Mouse (Mus musculus): Measurements from ENCODE around the gene Rab38.

The Rab38 gene

DNA sequence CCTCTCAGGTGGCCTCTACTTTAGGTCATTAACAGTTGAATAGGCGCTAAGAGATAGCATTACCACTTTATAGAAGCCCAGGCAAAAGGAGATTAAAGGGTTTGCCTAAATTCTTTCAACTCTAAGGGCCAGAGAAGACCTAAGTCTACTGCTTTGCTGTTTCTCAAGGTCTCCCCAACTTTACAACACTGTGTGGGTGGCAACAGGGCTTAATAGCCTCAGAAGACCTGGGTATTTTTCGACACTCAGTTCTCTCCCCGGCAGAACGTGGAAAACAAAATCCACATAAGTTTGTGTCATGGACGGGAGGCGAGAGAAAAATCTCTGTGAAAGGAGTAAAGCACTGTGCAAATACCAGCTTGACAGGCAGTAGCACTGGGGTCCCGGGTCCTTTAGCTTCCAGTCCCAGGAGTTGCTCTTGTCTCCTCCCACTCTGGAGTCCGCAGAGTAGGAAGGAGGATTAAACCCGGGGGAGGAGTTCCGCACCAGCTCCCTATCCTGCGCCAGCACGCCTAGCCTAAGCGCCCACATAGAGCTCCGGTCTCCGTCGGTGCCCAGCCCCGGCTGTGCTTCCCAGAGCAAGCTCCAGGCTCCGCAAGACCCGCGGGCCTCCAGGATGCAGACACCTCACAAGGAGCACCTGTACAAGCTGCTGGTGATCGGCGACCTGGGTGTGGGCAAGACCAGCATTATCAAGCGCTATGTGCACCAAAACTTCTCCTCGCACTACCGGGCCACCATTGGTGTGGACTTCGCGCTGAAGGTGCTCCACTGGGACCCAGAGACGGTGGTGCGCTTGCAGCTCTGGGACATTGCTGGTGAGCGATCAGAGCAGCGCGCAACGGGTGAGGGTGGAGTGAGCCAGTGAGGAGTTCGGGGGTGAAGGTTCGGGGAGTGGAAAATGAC, at the start of gene Rab38:
Rab38 (plus strand) TSS at position 488 of the 906 bp plus-strand sequence.
- peak; percentile 44 for DNase-seq (ENCODE audit: low read depth, low spot score)

GRCm38 (mm10) chr7:88394568-88394967, 35.5 kb upstream of the Rab38 start:
- DNase-seq (ENCODE audit: low read depth, low spot score), result no peak

- DNase-seq (ENCODE audit: low read depth, low spot score), result no peak
These were observed 34.3 kb upstream of the Rab38 start for GRCm38 (mm10) chr7:88395745-88396144.

DNA sequence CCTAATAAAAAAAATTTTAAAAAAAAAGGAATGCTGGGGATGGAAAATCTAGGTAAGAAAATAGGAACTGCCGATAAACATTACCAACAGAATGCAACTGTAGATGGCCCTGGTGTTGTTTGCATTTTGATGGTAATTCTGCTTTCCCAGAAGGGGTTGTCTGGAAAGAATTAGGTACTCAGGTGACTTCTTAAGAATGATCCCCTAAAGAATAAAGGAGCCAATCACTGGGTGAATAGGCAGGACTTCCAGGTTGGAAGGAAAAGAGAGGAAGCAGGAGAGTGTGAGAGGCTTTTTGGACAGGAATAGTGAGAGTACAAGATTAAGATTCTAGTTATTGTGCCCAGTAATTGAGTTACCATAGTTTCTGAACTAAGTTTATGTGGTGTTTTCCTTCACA, 24.8 kb upstream of the Rab38 start:
- DNase-seq (ENCODE audit: low read depth, low spot score), result no peak

DNA sequence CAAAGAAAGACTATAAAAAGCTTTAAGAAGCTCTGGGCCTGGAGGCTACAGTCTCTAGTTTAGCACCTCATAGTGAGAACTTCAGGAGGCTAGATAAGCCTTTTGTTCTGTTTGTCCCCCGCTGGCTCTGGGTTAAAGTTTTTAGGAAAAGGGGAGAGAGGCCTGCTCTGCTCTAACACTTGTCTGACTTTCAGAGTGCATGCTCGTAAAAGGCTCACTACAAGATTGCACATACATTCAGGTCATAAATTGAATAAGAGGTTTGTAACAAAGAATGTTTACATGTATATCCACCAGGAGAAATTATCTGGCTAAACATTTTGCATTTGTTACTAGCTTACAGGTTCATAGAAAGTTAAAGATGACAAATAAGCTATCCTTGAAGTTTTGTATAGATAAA, 23.6 kb upstream of the Rab38 start:
- no peak for DNase-seq (ENCODE audit: low read depth, low spot score)

DNA sequence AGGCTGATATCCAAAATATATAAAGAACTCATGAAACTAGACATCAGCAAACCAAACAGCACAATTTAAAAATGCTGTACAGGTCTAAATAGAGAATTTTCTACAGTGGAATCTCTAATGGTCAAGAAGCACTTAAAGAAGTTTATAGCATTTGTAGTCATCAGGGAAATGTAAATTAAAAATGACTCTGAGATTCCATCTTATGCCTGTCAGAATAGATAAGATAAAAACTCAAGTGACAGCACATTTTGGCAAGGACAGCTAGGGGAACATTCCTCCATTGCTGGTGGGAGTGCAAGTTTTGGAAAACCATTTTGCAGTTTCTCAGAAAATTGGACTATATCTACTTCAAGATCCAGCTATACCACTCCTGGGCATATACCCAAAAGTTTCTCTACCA, 8.3 kb upstream of the Rab38 start:
- no peak for DNase-seq (ENCODE audit: low read depth, low spot score)

DNA sequence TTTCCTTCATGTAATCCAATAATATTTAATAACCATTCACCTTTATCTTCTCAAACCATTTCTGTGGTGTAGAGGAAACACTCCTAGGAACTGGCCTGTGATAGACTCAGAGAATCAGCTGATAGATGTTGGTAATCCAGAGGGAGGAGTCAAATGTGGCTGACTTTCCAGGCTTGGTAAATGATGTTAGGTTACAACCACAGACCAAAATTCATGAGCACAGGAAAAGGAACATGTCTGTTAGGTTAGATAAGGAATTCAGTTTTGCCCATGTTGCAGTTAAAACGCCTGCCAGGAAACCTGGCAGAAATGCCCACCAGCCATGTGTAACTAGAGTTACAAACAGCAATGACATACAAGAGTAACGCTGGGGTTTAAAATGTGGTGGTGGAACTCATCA, 6.2 kb upstream of the Rab38 start:
- no peak for DNase-seq (ENCODE audit: low read depth, low spot score)

GRCm38 (mm10) chr7:88425744-88426143, 4.3 kb upstream of the Rab38 start:
- no peak for DNase-seq (ENCODE audit: low read depth, low spot score)

GRCm38 (mm10) chr7:88427484-88427883, 2.6 kb upstream of the Rab38 start:
- no peak for DNase-seq (ENCODE audit: low read depth, low spot score)

DNA sequence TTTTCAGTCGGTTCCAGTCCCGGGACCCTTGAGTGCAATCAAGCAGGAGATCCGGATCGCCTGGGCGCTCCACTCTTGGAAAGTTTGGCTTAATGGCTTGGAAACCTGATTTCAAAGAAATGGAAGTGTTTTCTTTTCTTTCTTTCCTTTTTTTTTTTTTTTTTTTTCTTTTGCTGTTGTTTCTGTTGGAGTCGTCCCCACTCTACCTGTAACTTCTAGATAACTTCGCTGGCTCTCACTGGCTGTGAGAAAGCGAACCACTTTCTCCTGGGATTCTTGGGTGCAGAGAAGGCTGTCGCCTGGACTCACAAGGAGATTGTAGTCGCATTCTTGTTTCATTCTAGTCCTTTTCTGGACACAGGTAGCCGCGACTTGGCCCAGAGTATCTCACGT, 615 bp downstream of the Rab38 start:
- no peak for DNase-seq (ENCODE audit: low read depth, low spot score)

DNA sequence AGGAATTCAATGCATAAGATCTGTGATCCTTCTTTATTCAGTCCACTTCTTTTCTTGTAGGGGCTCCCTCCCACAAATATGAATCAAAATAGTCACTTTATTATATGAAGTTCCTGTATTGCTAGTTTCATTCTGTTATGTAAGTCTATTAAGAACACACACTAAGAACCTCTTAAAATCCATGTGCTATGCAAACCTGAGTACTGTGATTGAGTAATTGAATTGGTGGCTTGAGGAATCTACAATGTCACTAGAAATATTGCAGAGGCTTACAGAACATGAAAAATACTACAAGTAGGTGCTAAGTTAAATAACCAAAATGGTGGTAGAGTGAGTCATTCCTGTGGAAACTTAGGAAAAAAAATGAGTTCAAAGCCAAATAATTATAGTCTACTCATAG, 10.2 kb downstream of the Rab38 start:
- DNase-seq (ENCODE audit: low read depth, low spot score), result no peak

DNA sequence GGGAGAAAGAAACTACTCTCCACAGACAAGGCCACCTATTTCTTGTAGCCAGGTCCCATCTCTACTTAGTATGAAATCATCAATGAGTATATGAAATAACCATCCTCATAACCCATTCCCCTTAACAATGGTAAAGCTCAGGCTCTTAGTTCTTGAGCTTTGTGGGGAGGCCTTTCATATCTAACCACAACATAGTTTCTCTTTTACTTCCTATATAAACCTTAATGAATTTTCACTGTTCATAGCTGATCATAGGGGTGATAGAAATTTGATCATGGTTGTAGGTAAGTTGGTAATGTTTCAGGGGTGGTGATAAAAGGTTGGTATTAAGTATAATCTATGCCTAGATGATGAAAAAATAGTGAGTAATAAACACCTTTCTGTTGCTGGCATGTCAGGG, 12.6 kb downstream of the Rab38 start:
- DNase-seq (ENCODE audit: low read depth, low spot score), result no peak

GRCm38 (mm10) chr7:88443435-88443834, 13.4 kb downstream of the Rab38 start:
- DNase-seq (ENCODE audit: low read depth, low spot score), result no peak

GRCm38 (mm10) chr7:88445320-88445903, 15.3 kb downstream of the Rab38 start:
- no peak for DNase-seq (ENCODE audit: low read depth, low spot score)

DNA sequence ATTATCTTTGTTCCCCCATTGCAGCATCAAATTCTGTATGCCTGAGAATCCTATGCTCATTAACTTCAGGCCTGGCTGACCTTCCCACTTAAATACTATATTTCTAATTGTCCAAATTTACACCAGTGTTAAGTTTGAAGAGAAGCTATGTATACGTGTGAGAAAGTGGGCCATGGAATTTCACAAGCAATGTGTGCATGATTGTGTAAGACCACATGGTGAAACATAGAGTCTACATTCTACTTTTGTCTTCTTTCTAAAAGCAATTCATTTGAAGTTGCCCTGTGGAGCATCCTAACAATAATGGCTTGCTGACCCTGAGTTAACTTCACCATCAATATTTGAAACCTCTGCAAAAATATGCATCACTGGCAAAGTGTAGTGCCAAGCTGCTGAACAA, 23.2 kb downstream of the Rab38 start:
- no peak for DNase-seq (ENCODE audit: low read depth, low spot score)

GRCm38 (mm10) chr7:88457827-88458226, 27.8 kb downstream of the Rab38 start:
- no peak for DNase-seq (ENCODE audit: low read depth, low spot score)

- DNase-seq (ENCODE audit: low read depth, low spot score), result peak; percentile 6
These were observed 37.7 kb downstream of the Rab38 start for GRCm38 (mm10) chr7:88467754-88468153.

- DNase-seq (ENCODE audit: low read depth, low spot score), result no peak
These were observed 52.1 kb downstream of the Rab38 start for GRCm38 (mm10) chr7:88482110-88482619.

DNA sequence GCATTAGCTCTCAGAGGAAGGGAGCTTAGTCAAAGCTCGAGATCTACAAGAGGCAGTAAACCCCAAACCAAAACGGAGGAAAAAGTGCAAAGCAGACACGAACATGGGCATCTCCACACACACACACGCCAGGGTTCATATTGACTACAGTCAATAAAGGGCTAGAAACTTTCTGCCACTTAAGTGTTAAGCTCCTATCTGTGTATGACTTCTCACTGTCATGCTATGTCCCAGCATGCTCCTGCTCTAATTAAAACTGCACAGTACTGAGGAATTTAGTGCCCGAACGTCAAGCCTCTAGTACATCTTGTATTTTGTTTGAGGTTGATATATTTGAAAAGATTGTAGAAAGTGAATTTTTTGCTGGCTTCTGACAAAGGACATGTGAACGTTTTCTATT, 52.6 kb downstream of the Rab38 start:
- DNase-seq (ENCODE audit: low read depth, low spot score), result no peak

DNA sequence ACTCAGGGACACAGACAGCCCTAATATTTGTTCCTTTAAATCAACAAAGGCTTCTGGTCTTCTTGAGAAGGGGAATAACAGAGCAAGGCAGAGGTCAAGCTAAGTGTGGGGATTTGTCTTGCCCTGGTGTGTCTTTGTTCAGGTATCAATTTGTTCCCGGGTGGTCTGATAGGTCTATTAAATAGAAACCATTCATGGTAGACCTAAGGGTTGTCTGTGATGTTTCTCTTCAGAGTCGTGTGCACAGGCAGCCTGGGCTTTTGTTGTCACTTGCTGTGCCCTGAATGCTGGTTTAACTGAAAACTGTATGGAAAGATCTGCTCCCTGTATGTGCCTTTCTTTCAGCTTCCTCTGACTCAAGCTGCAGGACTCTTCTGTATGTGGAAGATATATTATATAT, 60.9 kb downstream of the Rab38 start:
- DNase-seq (ENCODE audit: low read depth, low spot score), result no peak

DNA sequence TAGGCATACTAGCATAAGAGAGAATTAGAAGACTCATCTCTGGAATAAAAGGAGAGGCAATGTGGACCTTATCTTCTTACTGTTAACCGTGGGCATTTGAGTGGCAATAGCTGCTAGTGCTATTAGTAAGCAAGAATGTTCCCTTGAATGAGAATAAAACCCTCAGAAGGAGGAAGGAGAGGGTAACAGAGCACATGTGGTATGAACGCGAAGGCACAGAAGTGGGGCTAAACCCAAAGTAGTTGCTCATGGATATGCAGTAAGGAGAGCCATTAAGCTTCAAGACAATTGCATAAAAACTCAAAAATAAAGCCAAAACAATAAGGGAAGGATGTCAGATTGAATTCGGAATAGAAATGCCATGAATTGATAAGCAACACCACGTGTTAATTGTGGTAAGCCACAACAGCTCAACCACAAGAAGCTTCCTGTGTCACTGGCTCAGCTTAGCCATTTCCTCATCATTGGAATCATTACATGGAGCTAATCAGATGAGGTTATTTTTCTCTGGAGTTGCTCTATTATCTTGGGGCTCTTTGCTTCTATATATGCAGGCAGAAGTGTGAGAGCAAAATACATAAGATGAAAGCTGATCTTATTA, 72.2 kb downstream of the Rab38 start:
- no peak for DNase-seq (ENCODE audit: low read depth, low spot score)

- DNase-seq (ENCODE audit: low read depth, low spot score), result no peak
These were observed 79.7 kb downstream of the Rab38 start for GRCm38 (mm10) chr7:88509748-88510147.

GRCm38 (mm10) chr7:88522481-88522880, 92.4 kb downstream of the Rab38 start:
- no peak for DNase-seq (ENCODE audit: low read depth, low spot score)

All from brain, adult 2 months (tissue).